Mouse (Mus musculus) megakaryocyte, adult 5-6 weeks (primary cell): ENCODE data around the gene Lamp1. TPM values are rescaled to one million over a fixed set of nuclear protein-coding genes. Genes with fewer than 3 reads are reported as not detected.

Source experiments
- total RNA-seq, 2 experiments: library from RNA; stranded (forward) in 1 of 2; stranded (reverse) in 1 of 2; fragments of 153-499, 151-499 nt in 1 of 2; fragments of 221-1000, 200-1000 nt in 1 of 2; gene quantifications; 2 replicates each; pipeline versions ENCODE4 v1.2.3 to v1.2.4; 2015 to 2017

The Lamp1 gene
- total RNA-seq, 2 experiments from 2014 or later: 613 to 822 TPM

Other genes with a start within 250 kb of the Lamp1 start
- 0.27 and 0.56 TPM in 2 replicates for gene F7, start 133.1 kb upstream of the Lamp1 start, total RNA-seq (2015)
- gene F7, start 133.1 kb upstream of the Lamp1 start, total RNA-seq (2017): 1.3 TPM in 1 of 2 replicates, not detected in the other
- 50.6 and 57.5 TPM in 2 replicates for gene F10, start 121.9 kb upstream of the Lamp1 start, total RNA-seq (2015)
- 98.7 and 109 TPM in 2 replicates for gene F10, start 121.9 kb upstream of the Lamp1 start, total RNA-seq (2017)
- 0.07 and 0.20 TPM in 2 replicates for gene Proz, start 98.2 kb upstream of the Lamp1 start, total RNA-seq (2015)
- gene Proz, start 98.2 kb upstream of the Lamp1 start, total RNA-seq (2017): 0.33 TPM in 1 of 2 replicates, not detected in the other
- gene Pcid2, start 53.7 kb upstream of the Lamp1 start, total RNA-seq (2015): 17.0 and 21.2 TPM in 2 replicates
- gene Pcid2, start 53.7 kb upstream of the Lamp1 start, total RNA-seq (2017): 14.0 and 14.1 TPM in 2 replicates
- gene Cul4a, start 53.5 kb upstream of the Lamp1 start, total RNA-seq (2015): 57.4 and 60.7 TPM in 2 replicates
- 56.9 and 57.9 TPM in 2 replicates for gene Cul4a, start 53.5 kb upstream of the Lamp1 start, total RNA-seq (2017)
- gene Grtp1, start 41.5 kb downstream of the Lamp1 start, total RNA-seq (2015): 0.22 and 0.80 TPM in 2 replicates
- 0.53 TPM in 1 of 2 replicates, not detected in the other for gene Grtp1, start 41.5 kb downstream of the Lamp1 start, total RNA-seq (2017)
- not detected in 2 replicates for gene Adprhl1, start 95.0 kb downstream of the Lamp1 start, total RNA-seq (2015)
- gene Adprhl1, start 95.0 kb downstream of the Lamp1 start, total RNA-seq (2017): not detected in 2 replicates
- 10.6 and 10.8 TPM in 2 replicates for gene Dcun1d2, start 129.0 kb downstream of the Lamp1 start, total RNA-seq (2015)
- 14.6 and 19.7 TPM in 2 replicates for gene Dcun1d2, start 129.0 kb downstream of the Lamp1 start, total RNA-seq (2017)
- gene Tmco3, start 129.0 kb downstream of the Lamp1 start, total RNA-seq (2015): 11.2 and 16.0 TPM in 2 replicates
- gene Tmco3, start 129.0 kb downstream of the Lamp1 start, total RNA-seq (2017): 8.2 and 8.9 TPM in 2 replicates
- 136 and 146 TPM in 2 replicates for gene Tfdp1, start 179.6 kb downstream of the Lamp1 start, total RNA-seq (2015)
- 103 and 105 TPM in 2 replicates for gene Tfdp1, start 179.6 kb downstream of the Lamp1 start, total RNA-seq (2017)
- gene Atp4b, start 237.7 kb downstream of the Lamp1 start, total RNA-seq (2015): not detected in 2 replicates
- gene Atp4b, start 237.7 kb downstream of the Lamp1 start, total RNA-seq (2017): not detected in 2 replicates
- gene Grk1, start 245.9 kb downstream of the Lamp1 start, total RNA-seq (2015): 0.04 TPM in 1 of 2 replicates, not detected in the other
- not detected in 2 replicates for gene Grk1, start 245.9 kb downstream of the Lamp1 start, total RNA-seq (2017)